Mouse (Mus musculus) erythroblast, embryonic 14.5 days (primary cell): ENCODE data around the gene Frat2.

Experiments used
- GATA1 ChIP-seq: IDR thresholded peaks from 2 replicates; pipeline ENCODE4 v1.6.1; 2012; ENCODE audit warnings: low read length, inconsistent platforms, mixed read lengths
- TAL1 ChIP-seq: IDR thresholded peaks from 3 replicates; pipeline ENCODE4 v1.6.1; 2012; ENCODE audit warnings: low read length, inconsistent platforms, mixed read lengths

DNA sequence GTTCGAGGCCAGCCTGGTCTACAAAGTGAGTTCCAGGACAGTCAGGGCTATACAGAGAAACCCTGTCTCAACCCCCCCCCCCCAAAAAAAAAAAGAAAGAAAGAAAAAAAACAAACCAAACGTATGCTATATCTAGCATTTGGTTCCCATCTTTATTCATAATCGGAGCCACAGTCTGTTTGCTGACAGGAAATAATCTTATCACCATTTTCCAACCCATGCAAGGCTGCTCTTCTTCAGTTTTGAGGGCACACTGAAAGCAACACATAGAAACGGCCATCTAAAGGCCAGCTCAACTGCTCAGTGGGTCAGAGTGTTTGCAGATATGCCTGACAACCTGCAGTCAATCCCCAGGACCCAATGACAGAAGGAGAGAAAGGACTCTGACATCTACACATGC lies 4.5 kb upstream of the Frat2 start:
- TF ChIP-seq GATA1 (no peak), TAL1 (no peak)
